Mouse (Mus musculus): ENCODE data around the gene Cacng6.

The Cacng6 gene

GRCm38 (mm10) chr7:3411160-3411941, 12.6 kb upstream of the Cacng6 start:
- Histone ChIP-seq H3K9me3 (ENCODE audit: low read length) (no peaks in the 10 kb centered on the region), H3K4me3 (replicated peaks; ENCODE audit: low read length) (peak overlapping the region; percentile 84), H3K27me3 (ENCODE audit: insufficient read depth, low read length) (peaks cover 21% of the 10 kb centered on the region), H3K4me1 (replicated peaks; ENCODE audit: low read depth, low read length) (peaks cover 46% of the 10 kb centered on the region), H3K36me3 (ENCODE audit: insufficient read depth, low read length) (0 out of 2 replicates have a peak, but pooled peaks cover 3% of the 10 kb centered on the region)
- TF ChIP-seq NANOG (IDR thresholded peaks at IDR 0.05; ENCODE audit: borderline replicate concordance, low read length) (no peak; the same call in 1 of the 2 replicates), POU5F1 (IDR thresholded peaks at IDR 0.05; ENCODE audit: borderline replicate concordance, low read length) (no peak), CTCF (conservative IDR thresholded peaks at IDR 0.05; ENCODE audit: low read length) (no peak)

GRCm38 (mm10) chr7:3412036-3412435, 12.0 kb upstream of the Cacng6 start:
- peaks cover 53% of the 10 kb centered on the region for H3K4me1 ChIP-seq (replicated peaks; ENCODE audit: low read depth, low read length)
- H3K9me3 ChIP-seq (ENCODE audit: low read length): no peaks in the 10 kb centered on the region
- peaks cover 3% of the 10 kb centered on the region; the same call in 1 of the 2 replicates for H3K36me3 ChIP-seq (ENCODE audit: insufficient read depth, low read length)
- peaks cover 28% of the 10 kb centered on the region for H3K27me3 ChIP-seq (ENCODE audit: insufficient read depth, low read length)
- TF ChIP-seq CTCF (conservative IDR thresholded peaks at IDR 0.05; ENCODE audit: low read length) (peak; percentile 16; the same call in 1 of the 2 replicates), POU5F1 (IDR thresholded peaks at IDR 0.05; ENCODE audit: borderline replicate concordance, low read length) (no peak)
- H3K4me3 ChIP-seq (replicated peaks; ENCODE audit: low read length): peak overlapping the region; percentile 84

- Histone ChIP-seq H3K4me3 (replicated peaks; ENCODE audit: low read length) (peak overlapping the region; percentile 84), H3K9me3 (ENCODE audit: low read length) (no peaks in the 10 kb centered on the region), H3K27me3 (ENCODE audit: insufficient read depth, low read length) (peaks cover 34% of the 10 kb centered on the region), H3K4me1 (replicated peaks; ENCODE audit: low read depth, low read length) (peaks cover 73% of the 10 kb centered on the region), H3K36me3 (ENCODE audit: insufficient read depth, low read length) (peaks cover 3% of the 10 kb centered on the region; the same call in 1 of the 2 replicates)
- TF ChIP-seq CTCF (conservative IDR thresholded peaks at IDR 0.05; ENCODE audit: low read length) (no peak), POU5F1 (IDR thresholded peaks at IDR 0.05; ENCODE audit: borderline replicate concordance, low read length) (no peak), NANOG (IDR thresholded peaks at IDR 0.05; ENCODE audit: borderline replicate concordance, low read length) (no peak)
Measured at GRCm38 (mm10) chr7:3414888-3415287, 9.1 kb upstream of the Cacng6 start.

GRCm38 (mm10) chr7:3415378-3415777, 8.6 kb upstream of the Cacng6 start:
- Histone ChIP-seq H3K4me3 (replicated peaks; ENCODE audit: low read length) (peak overlapping the region; percentile 84), H3K27me3 (ENCODE audit: insufficient read depth, low read length) (peaks cover 34% of the 10 kb centered on the region), H3K9me3 (ENCODE audit: low read length) (no peaks in the 10 kb centered on the region), H3K36me3 (ENCODE audit: insufficient read depth, low read length) (peaks cover 3% of the 10 kb centered on the region; the same call in 1 of the 2 replicates), H3K4me1 (replicated peaks; ENCODE audit: low read depth, low read length) (peaks cover 73% of the 10 kb centered on the region)
- no peak for TF ChIP-seq POU5F1 (IDR thresholded peaks at IDR 0.05; ENCODE audit: borderline replicate concordance, low read length)
- no peak for TF ChIP-seq NANOG (IDR thresholded peaks at IDR 0.05; ENCODE audit: borderline replicate concordance, low read length)
- no peak for TF ChIP-seq CTCF (conservative IDR thresholded peaks at IDR 0.05; ENCODE audit: low read length)

GRCm38 (mm10) chr7:3419941-3420340, 4.1 kb upstream of the Cacng6 start:
- H3K27me3 ChIP-seq (ENCODE audit: insufficient read depth, low read length): peaks cover 33% of the 10 kb centered on the region
- no peaks in the 10 kb centered on the region; the same call in 1 of the 2 replicates for H3K36me3 ChIP-seq (ENCODE audit: insufficient read depth, low read length)
- TF ChIP-seq POU5F1 (IDR thresholded peaks at IDR 0.05; ENCODE audit: borderline replicate concordance, low read length): no peak
- TF ChIP-seq NANOG (IDR thresholded peaks at IDR 0.05; ENCODE audit: borderline replicate concordance, low read length): no peak
- TF ChIP-seq CTCF (conservative IDR thresholded peaks at IDR 0.05; ENCODE audit: low read length): no peak
- H3K4me3 ChIP-seq (replicated peaks; ENCODE audit: low read length): 0 out of 2 replicates have a peak overlapping the region, but pooled peaks have one; percentile 17
- peaks cover 84% of the 10 kb centered on the region for H3K4me1 ChIP-seq (replicated peaks; ENCODE audit: low read depth, low read length)
- H3K9me3 ChIP-seq (ENCODE audit: low read length): no peaks in the 10 kb centered on the region

- no peak for TF ChIP-seq CTCF (conservative IDR thresholded peaks at IDR 0.05; ENCODE audit: low read length)
- TF ChIP-seq NANOG (IDR thresholded peaks at IDR 0.05; ENCODE audit: borderline replicate concordance, low read length): no peak
- no peak for TF ChIP-seq POU5F1 (IDR thresholded peaks at IDR 0.05; ENCODE audit: borderline replicate concordance, low read length)
- H3K9me3 ChIP-seq (ENCODE audit: low read length): no peaks in the 10 kb centered on the region
- peaks cover 36% of the 10 kb centered on the region for H3K27me3 ChIP-seq (ENCODE audit: insufficient read depth, low read length)
- peaks cover 90% of the 10 kb centered on the region for H3K4me1 ChIP-seq (replicated peaks; ENCODE audit: low read depth, low read length)
- H3K4me3 ChIP-seq (replicated peaks; ENCODE audit: low read length): 0 out of 2 replicates have a peak overlapping the region, but pooled peaks have one; percentile 17
- H3K36me3 ChIP-seq (ENCODE audit: insufficient read depth, low read length): no peaks in the 10 kb centered on the region; the same call in 1 of the 2 replicates
Measured at GRCm38 (mm10) chr7:3420466-3420865, 3.5 kb upstream of the Cacng6 start.

GRCm38 (mm10) chr7:3421297-3421696, 2.7 kb upstream of the Cacng6 start:
- TF ChIP-seq CTCF (conservative IDR thresholded peaks at IDR 0.05; ENCODE audit: low read length): no peak
- no peak for TF ChIP-seq NANOG (IDR thresholded peaks at IDR 0.05; ENCODE audit: borderline replicate concordance, low read length)
- no peak for TF ChIP-seq POU5F1 (IDR thresholded peaks at IDR 0.05; ENCODE audit: borderline replicate concordance, low read length)
- Histone ChIP-seq H3K27me3 (ENCODE audit: insufficient read depth, low read length) (peaks cover 33% of the 10 kb centered on the region), H3K4me1 (replicated peaks; ENCODE audit: low read depth, low read length) (peaks cover 91% of the 10 kb centered on the region), H3K9me3 (ENCODE audit: low read length) (no peaks in the 10 kb centered on the region), H3K36me3 (ENCODE audit: insufficient read depth, low read length) (no peaks in the 10 kb centered on the region; the same call in 1 of the 2 replicates), H3K4me3 (replicated peaks; ENCODE audit: low read length) (no peak overlapping the region)

GRCm38 (mm10) chr7:3422051-3422450, 1.9 kb upstream of the Cacng6 start:
- no peaks in the 10 kb centered on the region for H3K36me3 ChIP-seq (ENCODE audit: insufficient read depth, low read length)
- no peak for TF ChIP-seq POU5F1 (IDR thresholded peaks at IDR 0.05; ENCODE audit: borderline replicate concordance, low read length)
- TF ChIP-seq CTCF (conservative IDR thresholded peaks at IDR 0.05; ENCODE audit: low read length): no peak
- no peak for TF ChIP-seq NANOG (IDR thresholded peaks at IDR 0.05; ENCODE audit: borderline replicate concordance, low read length)
- H3K9me3 ChIP-seq (ENCODE audit: low read length): no peaks in the 10 kb centered on the region
- peaks cover 88% of the 10 kb centered on the region for H3K4me1 ChIP-seq (replicated peaks; ENCODE audit: low read depth, low read length)
- peaks cover 25% of the 10 kb centered on the region for H3K27me3 ChIP-seq (ENCODE audit: insufficient read depth, low read length)
- H3K4me3 ChIP-seq (replicated peaks; ENCODE audit: low read length): 0 out of 2 replicates have a peak overlapping the region, but pooled peaks have one; percentile 81

All from E14TG2a.4 (cell line).